Mouse (Mus musculus): ENCODE data around the gene Dpm2.

GRCm38 (mm10) chr2:32572196-32572595 lies 1.5 kb downstream of the Dpm2 start:
- no peak for TF ChIP-seq CTCF (IDR thresholded peaks at IDR 0.05; ENCODE audit: control insufficient read depth, insufficient read depth, low read length)
- no peak for TF ChIP-seq POLR2A (IDR thresholded peaks at IDR 0.05; ENCODE audit: borderline replicate concordance, control insufficient read depth, low read depth, low read length)

Measured in bone marrow, adult 2 months (tissue).